Mouse (Mus musculus) 3T3-L1 (cell line): Measurements from ENCODE around the gene Pxk.

Experiments
- DNase-seq: peaks from one replicate; pipeline ENCODE4 v3.0.0-alpha.2; 2015; ENCODE audit warnings: low read depth, low spot score

The Pxk gene

DNA sequence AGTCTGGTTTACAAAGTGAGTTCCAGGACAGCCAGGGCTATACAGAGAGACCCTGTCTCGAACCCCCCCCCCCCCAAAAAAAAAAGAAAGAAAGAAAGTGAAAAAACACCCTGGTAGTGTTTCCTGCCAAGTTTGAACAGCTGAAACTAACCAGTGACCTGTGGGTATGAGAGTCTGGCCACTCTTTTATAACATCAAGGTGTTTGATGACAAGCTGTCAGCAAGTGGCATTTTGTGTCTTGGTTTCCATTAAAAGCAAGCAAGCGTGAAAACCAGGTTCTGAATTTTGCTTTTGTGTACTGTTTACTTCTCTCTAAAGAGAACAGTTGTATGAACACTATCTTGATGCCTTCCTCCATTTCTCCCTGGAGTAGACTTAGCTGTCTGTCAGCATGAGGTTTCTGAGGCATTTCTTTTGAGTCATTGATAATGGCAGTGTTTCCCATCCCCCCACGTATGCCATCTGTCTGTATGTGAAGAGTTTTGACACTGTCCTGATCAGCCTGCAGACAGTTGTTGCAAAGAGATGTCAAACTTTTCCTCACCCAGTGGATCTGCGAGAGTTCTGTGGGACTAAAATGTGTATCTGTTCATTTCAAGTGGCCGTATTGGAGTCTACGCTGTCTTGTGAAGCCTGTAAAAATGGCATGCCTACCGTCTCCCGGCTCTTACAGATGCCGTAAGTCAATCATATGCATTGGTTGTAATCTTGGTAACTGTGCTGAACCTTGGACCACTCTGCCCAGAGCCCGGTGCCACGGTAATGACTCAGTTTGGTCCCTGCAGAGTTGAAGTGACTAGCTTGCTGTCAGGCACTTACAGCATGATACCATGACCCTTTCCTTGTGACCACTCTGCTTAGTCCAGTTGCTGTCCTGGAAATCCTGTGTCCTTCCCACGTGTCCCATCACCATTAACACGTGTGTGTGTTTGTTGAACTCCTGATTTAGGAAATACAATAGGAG lies 47.9 kb downstream of the Pxk start:
- DNase-seq = no peak

GRCm38 (mm10) chr14:8146611-8147223 lies 48.7 kb downstream of the Pxk start:
- no peak for DNase-seq

DNA sequence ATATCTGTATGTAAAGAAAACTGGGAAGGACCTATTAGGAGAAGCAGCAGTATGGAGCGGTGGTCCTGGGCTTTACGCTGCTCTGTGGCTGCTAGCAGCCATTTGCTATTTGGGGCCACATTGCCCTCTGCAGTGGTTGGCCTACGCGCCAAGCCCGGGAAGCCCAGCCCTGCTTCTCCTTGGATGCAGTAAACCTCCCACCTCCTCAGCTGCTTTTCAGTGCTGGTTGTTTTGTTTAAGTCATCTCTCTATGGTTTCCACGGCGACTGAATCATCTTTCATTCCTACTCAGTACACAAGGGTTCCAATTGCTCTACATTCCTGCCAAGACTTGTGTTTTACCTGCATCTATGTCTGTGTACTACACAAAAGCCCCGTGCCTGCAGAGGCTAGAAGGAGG lies 50.8 kb downstream of the Pxk start:
- no peak for DNase-seq

DNA sequence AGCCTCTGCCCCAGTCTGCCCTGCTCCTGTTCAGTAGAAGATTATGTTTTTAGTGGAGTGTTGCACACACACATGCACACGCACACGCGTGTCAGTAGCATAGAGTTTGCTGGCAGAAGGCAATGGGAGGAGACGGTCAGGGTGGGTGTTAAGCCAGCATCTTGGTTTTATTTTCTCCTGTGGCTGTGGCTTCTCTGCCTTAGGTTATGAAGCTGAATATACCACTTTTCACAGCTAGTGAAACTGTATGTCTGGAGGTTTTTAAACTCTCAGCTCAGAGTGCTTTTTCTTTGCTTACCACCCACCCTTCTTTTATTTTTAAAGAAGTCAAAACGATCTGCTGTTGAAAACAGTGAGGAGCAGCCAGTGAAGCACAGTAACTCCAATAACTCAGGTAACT lies 53.7 kb downstream of the Pxk start:
- DNase-seq = no peak

DNA sequence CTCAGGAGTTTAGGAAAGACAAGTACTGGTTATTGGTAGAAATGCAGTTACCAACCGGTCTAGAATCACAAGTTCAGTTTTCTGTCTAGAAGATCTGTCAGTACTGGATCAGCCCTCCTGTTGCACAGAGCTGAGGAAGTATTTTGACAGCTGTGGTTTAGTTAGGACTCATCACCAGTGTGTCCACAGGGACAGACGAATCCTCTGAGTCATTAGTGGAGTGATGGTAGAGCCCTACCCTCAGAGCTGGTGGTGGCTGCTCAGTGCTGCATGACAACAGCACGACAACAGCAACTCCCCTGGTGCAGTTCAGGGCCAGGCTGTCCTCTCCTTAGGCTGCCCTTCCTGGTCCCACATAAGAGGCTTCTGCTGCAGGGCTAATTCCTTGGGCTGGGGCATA lies 56.1 kb downstream of the Pxk start:
- peak; percentile 65 for DNase-seq

- no peak for DNase-seq
These were observed 58.9 kb downstream of the Pxk start for GRCm38 (mm10) chr14:8156947-8157346.

DNA sequence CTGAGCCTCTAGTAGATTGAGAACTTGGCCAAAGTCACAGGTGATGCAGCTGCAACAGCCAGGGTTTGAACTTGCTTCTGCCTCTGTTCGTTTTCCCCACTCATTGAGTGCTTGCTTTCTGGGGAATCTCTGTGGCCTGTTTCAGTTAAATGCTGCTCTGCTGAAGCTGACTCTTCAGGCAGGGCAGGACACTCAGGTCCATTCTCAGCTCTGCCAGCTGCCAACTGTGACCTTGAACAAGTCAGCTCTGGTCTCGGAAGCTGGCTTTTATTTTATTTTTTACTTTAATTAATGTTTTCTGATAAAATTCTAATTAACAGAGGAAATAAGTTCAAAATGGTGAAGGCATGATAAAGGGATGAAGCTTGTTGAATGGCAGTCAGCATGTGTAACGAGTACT lies 60.7 kb downstream of the Pxk start:
- DNase-seq = no peak

GRCm38 (mm10) chr14:8159141-8159540 lies 61.1 kb downstream of the Pxk start:
- DNase-seq = no peak

GRCm38 (mm10) chr14:8161777-8162176 lies 63.8 kb downstream of the Pxk start:
- DNase-seq = no peak

GRCm38 (mm10) chr14:8164463-8164862 lies 66.5 kb downstream of the Pxk start:
- no peak for DNase-seq

DNA sequence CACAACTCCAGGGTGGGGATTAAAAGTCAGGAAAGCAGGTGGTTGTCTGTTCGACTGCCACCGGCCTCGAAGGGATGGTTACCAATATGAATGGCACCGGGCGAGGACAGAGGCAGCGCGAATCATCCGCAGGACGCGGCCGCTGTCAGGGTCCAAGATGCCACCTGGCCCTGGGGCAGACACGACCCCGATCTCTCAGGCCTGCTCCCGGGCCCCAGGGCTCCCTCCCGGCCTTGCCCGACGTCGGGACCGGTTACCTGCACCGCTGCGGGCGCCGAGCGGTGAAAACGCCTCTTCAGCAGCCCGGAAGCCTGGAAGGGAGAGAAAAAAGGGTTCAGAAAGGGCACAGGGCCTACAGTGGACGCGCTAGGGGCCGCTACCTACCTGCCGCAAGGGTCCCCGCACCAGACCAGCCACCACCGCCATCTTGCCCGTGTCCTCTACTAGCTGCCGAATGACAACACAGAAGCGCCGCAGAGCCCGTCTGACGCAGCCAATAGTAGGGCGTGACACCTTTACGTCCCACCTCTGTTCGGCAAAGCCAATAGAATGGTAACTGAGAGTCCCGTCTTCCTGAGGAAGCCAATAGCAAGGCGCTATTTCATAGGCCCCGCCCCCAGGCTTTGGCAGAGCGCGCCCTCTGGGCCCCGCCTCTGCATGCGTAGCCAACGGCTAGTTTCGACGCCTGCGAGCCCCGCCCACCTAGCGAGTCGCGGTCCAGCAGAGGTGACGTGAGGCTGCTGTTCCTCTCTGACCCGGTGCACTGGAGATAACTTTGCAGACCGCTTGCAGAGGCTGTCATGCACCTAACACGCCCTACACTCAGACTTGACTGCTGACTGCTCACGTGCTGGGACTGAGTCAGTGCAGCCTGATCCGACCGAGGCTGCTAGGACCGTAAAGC lies 74.7 kb downstream of the Pxk start, which contains the start of gene Pdhb:
Gene Pdhb, minus strand, starts transcription at position 519 of the 904 bp plus-strand sequence.
- peak; percentile 97 for DNase-seq

- DNase-seq = peak; percentile 70
These were observed 75.7 kb downstream of the Pxk start for GRCm38 (mm10) chr14:8173542-8174250.

- peak; percentile 53 for DNase-seq
These were observed 76.6 kb downstream of the Pxk start for GRCm38 (mm10) chr14:8174634-8175033.

DNA sequence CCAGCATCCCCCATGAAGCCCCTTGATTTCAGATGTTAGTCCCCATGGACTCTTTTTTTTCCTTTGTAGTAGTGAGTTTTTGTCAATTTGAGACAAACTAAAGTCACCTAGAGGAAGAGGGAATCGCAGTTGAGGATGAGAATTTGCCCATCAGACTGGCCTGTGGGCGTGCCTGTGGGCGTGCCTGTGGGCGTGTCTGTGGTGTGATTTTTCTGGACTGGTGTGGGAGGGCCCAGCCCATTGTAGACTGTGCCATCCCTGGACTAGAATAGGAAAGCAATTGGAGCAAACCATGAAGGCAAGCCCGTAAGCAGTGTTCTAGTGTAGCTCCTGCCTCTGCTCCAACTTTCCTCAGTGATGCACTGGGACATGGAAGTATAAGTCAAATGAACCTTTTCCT lies 78.2 kb downstream of the Pxk start:
- peak; percentile 52 for DNase-seq

- no peak for DNase-seq
These were observed 82.5 kb downstream of the Pxk start for GRCm38 (mm10) chr14:8180371-8181035.

DNA sequence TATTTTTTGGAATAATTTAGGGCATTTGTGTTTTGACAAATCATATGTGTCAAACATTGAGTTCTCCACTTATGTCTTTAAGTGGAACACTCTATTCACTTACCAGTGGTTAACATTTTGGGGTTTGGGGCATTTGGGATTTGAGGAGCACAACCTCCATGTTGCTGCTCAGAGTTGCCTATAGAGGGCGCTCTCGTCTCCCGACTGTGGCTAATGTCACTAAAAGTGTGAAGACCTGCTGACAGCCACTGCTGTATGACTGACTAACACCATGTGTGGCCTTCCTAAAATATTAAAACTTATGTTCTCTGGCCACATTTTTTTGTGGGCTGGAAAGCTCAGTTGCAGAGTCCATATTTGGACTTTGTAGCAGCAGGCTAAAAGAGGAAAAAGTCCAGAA lies 85.3 kb downstream of the Pxk start:
- no peak for DNase-seq

- DNase-seq = no peak
These were observed 88.5 kb downstream of the Pxk start for GRCm38 (mm10) chr14:8186278-8187045.

GRCm38 (mm10) chr14:8190556-8190955 lies 92.5 kb downstream of the Pxk start:
- no peak for DNase-seq

DNA sequence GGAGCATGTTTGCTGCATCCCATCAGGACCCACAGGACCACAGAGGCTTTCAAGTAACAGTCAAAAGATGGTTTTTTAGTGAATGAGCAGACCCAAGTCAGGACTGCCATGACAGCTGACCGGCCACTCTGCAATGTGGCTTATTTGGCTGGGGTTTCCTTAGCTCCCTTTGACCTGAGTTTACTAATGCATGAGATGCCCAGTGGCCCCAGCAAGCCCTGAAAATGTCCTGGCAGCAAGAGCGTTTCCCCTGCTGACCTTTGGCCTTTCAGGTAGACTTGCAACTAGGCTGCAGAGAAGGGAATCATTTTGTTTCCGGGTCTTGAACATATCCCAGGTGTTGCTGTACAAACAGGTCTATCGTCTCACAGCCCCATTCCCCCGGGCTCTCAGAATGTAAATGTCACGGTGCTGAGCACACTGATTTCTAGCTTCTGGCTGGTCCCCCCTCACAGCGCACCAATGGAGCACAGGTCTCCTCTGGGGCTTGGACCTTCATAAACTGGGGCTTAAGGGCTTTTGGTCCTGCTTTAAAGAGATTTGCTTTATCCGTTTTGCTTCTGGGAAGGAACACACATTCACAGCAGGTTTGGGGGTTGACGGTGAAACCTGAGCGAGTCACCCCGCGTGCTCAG lies 93.4 kb downstream of the Pxk start:
- DNase-seq = no peak
